Mouse (Mus musculus) adrenal gland, postnatal 14 days (tissue): Measurements from ENCODE around the gene Dab1. TPM values are rescaled to one million over a fixed set of nuclear protein-coding genes. Genes with fewer than 3 reads are reported as not detected.

Experiments
- DNase-seq: peaks from one replicate; pipeline ENCODE4 v3.0.0; 2021; ENCODE audit warnings: mixed read lengths
- total RNA-seq: library from RNA; stranded (reverse); gene quantifications from 2 replicates; pipeline ENCODE4 v1.2.3, GENCODE M21; 2021

Dab1 gene
- total RNA-seq, 1 experiment from 2014 or later: 0.37 TPM

- DNase-seq: no peak
Observed at GRCm38 (mm10) chr4:104113209-104114005, 494.2 kb downstream of the Dab1 start.

GRCm38 (mm10) chr4:104114006-104114361 is 494.8 kb downstream of the Dab1 start:
- DNase-seq: no peak

GRCm38 (mm10) chr4:104120108-104120507 is 500.9 kb downstream of the Dab1 start:
- DNase-seq: no peak

- no peak for DNase-seq
Observed at GRCm38 (mm10) chr4:104121959-104122358, 502.8 kb downstream of the Dab1 start.

GRCm38 (mm10) chr4:104122364-104122763 is 503.2 kb downstream of the Dab1 start:
- DNase-seq: no peak

GRCm38 (mm10) chr4:104153637-104154036 is 534.5 kb downstream of the Dab1 start:
- no peak for DNase-seq

- DNase-seq: no peak
Observed at GRCm38 (mm10) chr4:104178067-104178466, 558.9 kb downstream of the Dab1 start.

- DNase-seq: no peak
Observed at GRCm38 (mm10) chr4:104186311-104186710, 567.2 kb downstream of the Dab1 start.

- no peak for DNase-seq
Observed at GRCm38 (mm10) chr4:104198635-104199034, 579.5 kb downstream of the Dab1 start.

GRCm38 (mm10) chr4:104201686-104202085 is 582.5 kb downstream of the Dab1 start:
- DNase-seq: no peak

- DNase-seq: no peak
Observed at GRCm38 (mm10) chr4:104204047-104204446, 584.9 kb downstream of the Dab1 start.

- DNase-seq: no peak
Observed at GRCm38 (mm10) chr4:104206639-104207038, 587.5 kb downstream of the Dab1 start.

- DNase-seq: peak; percentile 58
Observed at GRCm38 (mm10) chr4:104209081-104209480, 589.9 kb downstream of the Dab1 start.

- DNase-seq: no peak
Observed at GRCm38 (mm10) chr4:104210796-104211195, 591.6 kb downstream of the Dab1 start.

GRCm38 (mm10) chr4:104211531-104212455 is 592.6 kb downstream of the Dab1 start:
- DNase-seq: no peak

- DNase-seq: no peak
Observed at GRCm38 (mm10) chr4:104214724-104215123, 595.6 kb downstream of the Dab1 start.

- no peak for DNase-seq
Observed at GRCm38 (mm10) chr4:104217336-104217735, 598.2 kb downstream of the Dab1 start.

- DNase-seq: peak; percentile 5
Observed at GRCm38 (mm10) chr4:104218765-104219164, 599.6 kb downstream of the Dab1 start.

GRCm38 (mm10) chr4:104220099-104220498 is 600.9 kb downstream of the Dab1 start:
- DNase-seq: no peak

GRCm38 (mm10) chr4:104229296-104229695 is 610.1 kb downstream of the Dab1 start:
- no peak for DNase-seq

- DNase-seq: peak; percentile 44
Observed at GRCm38 (mm10) chr4:104246506-104246905, 627.3 kb downstream of the Dab1 start.

GRCm38 (mm10) chr4:104249462-104249861 is 630.3 kb downstream of the Dab1 start:
- DNase-seq: no peak

- DNase-seq: no peak
Observed at GRCm38 (mm10) chr4:104257776-104258175, 638.6 kb downstream of the Dab1 start.
